Mouse (Mus musculus) ovary, postnatal 36 days (tissue): ENCODE measurements around the gene Fsip2.

Experiments
- DNase-seq: peaks from one replicate; pipeline ENCODE4 v3.0.0; 2022; ENCODE audit warnings: low spot score, mixed read lengths

Fsip2 gene

DNA sequence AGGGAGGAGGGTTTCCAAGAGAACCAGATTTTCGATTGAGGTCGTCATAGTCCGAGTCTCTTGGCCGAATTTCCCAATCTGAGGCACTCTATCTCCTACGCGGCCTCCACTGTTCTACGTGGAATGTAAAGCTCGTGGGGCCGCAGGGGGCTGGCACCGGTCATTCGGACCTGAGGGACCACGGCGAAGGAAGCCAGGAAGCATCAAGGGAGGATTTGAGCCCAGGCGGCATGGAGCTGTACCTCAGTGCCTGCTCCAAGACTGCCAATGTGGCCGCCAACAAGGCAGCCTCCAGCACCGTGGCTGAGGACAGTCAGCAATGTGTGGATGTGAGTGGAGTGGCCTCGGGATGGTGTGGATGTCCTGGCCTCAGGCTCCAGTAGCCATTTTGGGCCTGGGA lies at the start of gene Fsip2:
TSS of gene Fsip2 (plus strand) at position 163 of the 400 bp plus-strand sequence.
- no peak for DNase-seq

DNA sequence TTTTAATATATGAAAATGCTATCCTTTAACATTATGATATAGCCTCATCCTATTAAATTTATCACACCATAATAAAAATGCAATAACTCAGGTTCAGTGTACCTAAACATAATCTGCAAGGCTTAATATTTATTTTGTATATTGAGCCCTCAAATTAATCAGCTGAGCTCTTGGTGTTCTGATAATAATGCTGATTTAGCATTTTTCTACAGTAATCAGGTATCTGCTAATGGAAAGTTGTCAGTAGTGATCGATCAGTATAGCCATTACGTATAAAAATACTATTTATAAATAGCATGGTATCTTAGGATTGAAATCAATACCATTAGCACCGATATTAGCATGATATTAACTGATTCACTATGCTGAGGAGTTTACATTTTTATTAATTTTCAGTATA lies 20.0 kb downstream of the Fsip2 start:
- DNase-seq = no peak

DNA sequence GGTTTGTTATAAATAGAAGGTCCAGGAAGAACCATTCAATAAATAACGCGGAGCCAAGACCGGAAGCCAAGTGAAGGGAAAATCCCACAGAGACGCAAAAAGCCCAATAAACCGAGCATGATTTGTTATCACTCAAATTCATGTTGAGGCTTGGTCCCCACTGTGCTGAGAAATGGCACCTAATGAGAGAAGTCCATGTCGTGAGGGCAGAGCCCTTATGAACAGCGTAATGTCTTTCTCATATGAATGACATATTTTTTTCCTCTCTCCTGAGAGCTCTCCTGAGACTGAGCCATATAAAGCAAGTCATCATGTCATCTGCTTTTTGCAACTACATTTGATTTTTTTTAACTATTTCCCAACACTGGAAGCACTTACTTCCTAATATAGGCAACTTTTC lies 82.4 kb downstream of the Fsip2 start:
- DNase-seq = no peak

DNA sequence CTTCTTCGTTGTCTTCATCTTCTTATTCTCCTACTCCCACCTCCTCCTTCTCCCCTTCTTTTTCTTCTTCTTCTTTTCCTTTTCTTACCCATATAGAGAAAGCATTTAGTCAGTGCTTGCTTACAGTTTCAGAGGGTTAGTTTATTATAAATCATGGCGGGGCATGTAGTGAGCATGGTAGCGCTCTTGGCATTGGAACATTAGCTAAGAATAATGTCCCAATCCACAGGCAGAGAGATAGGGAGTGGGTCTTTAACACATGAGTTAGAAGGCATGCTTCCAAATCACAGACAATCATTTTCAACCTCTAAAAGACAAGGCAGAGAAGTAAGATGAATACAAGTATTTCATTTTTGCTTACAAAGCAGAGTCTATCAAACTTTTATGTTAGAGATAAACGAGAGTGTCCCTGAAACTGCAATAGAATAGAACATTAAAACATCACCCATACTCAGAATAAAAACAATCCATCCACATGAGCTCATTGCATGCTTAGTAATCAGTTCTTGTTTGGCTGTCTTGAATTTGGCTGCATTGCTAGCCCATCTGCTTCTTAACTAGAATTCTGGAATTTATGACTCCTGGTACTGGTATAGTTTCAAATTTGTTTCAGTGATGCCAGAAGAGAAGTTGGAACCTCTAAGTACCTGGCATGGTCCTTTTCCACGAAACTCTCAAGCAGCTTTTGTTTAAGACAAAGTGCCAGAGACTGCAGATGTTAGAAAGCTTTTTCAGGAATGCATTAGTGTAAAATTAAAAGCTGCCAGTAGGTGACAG lies 109.7 kb downstream of the Fsip2 start:
- no peak for DNase-seq
